Comparison of ENCODE assay signal across 8 mouse cellular contexts in genomic region chr13:84570984-84571844, GRCm38 (mm10).
DNase-seq lines count a peak whose midpoint lies in the region; ATAC-seq and TF ChIP-seq lines count a peak whose summit lies in the region.

No protein-coding gene starts in this region.

- no peaks in the 10 kb centered on the region for H3K27me3 ChIP-seq in forebrain, embryonic 12.5 days
- no peaks in the 10 kb centered on the region for H3K27me3 ChIP-seq in midbrain, embryonic 11.5 days (ENCODE audit: control insufficient read depth, insufficient read depth, low read length)

- peaks cover 25% of the 10 kb centered on the region for H3K4me1 ChIP-seq in forebrain, embryonic 12.5 days
- H3K4me1 ChIP-seq in midbrain, embryonic 11.5 days (ENCODE audit: control insufficient read depth, insufficient read depth, low read length): peaks cover 17% of the 10 kb centered on the region

- no peak overlapping the region for H3K9ac ChIP-seq in forebrain, embryonic 12.5 days
- no peak overlapping the region for H3K9ac ChIP-seq in midbrain, embryonic 11.5 days (ENCODE audit: low read length)

- peak overlapping the region; percentile 90 for H3K27ac ChIP-seq in forebrain, embryonic 12.5 days
- H3K27ac ChIP-seq in layer of hippocampus, adult 2 months: peak overlapping the region; percentile 67
- H3K27ac ChIP-seq in midbrain, embryonic 11.5 days (ENCODE audit: low read depth, low read length): peak overlapping the region; percentile 75

- WGBS in forebrain, embryonic 12.5 days: 5% methylated on average over 10 of the region's 10 CpGs
- WGBS in midbrain, embryonic 11.5 days: 6% methylated on average over 10 of the region's 10 CpGs

- H3K36me3 ChIP-seq in forebrain, embryonic 12.5 days (replicated peaks): no peaks in the 10 kb centered on the region
- H3K36me3 ChIP-seq in midbrain, embryonic 11.5 days (ENCODE audit: control insufficient read depth, insufficient read depth, low read length): no peaks in the 10 kb centered on the region

- peak; percentile 1 to 4 for DNase-seq in kidney, postnatal 4 days
- DNase-seq in kidney, postnatal 25 days: no peak
- peak; percentile 51 to 82 for DNase-seq in layer of hippocampus, adult 2 months (ENCODE audit: low spot score in 2 of 2)
- DNase-seq in midbrain, embryonic 11.5 days (ENCODE audit: low spot score, missing footprints): peak; percentile 96
- DNase-seq in urinary bladder, postnatal 14 days (ENCODE audit: low spot score): no peak
- no peak for DNase-seq in urinary bladder, adult 2 months (ENCODE audit: low spot score)
- no peak for DNase-seq in kidney, postnatal 14 days

- peak overlapping the region; percentile 0; the same call in 1 of the 2 replicates for H3K4me2 ChIP-seq in forebrain, embryonic 12.5 days
- peak overlapping the region; percentile 24; the same call in 1 of the 2 replicates for H3K4me2 ChIP-seq in midbrain, embryonic 11.5 days

- no peaks in the 10 kb centered on the region for H3K9me3 ChIP-seq in forebrain, embryonic 12.5 days
- H3K9me3 ChIP-seq in midbrain, embryonic 11.5 days (ENCODE audit: control insufficient read depth, low read length): no peaks in the 10 kb centered on the region

- ATAC-seq in forebrain, embryonic 12.5 days (ENCODE audit: low FRiP score): peak; percentile 94
- ATAC-seq in midbrain, embryonic 11.5 days (ENCODE audit: low FRiP score): peak; percentile 97

- no peak overlapping the region for H3K4me3 ChIP-seq in forebrain, embryonic 12.5 days (replicated peaks)
- H3K4me3 ChIP-seq in layer of hippocampus, adult 2 months: no peak overlapping the region
- no peak overlapping the region for H3K4me3 ChIP-seq in midbrain, embryonic 11.5 days (ENCODE audit: low read depth, low read length)

- TF ChIP-seq CTCF in layer of hippocampus, adult 2 months (conservative IDR thresholded peaks at IDR 0.05): no peak

Comparison
In these comparisons a context has a peak if more than half of its experiments do, and no peak if none do; other contexts are left out.
1. DNase-seq: peak in kidney, postnatal 4 days (2 of 2), layer of hippocampus, adult 2 months (2 of 2) and midbrain, embryonic 11.5 days (single experiment); none in kidney, postnatal 25 days (0 of 2), urinary bladder, postnatal 14 days (single experiment), urinary bladder, adult 2 months (single experiment) and kidney, postnatal 14 days (single experiment).
2. Peak in every context shown above with its lines, with median percentiles within 50 percentile points of each other: H3K27ac ChIP-seq.